Mouse (Mus musculus): ENCODE results near the gene AC129217.1.
"Not testable (repeated sequence)": the region's sequence is repeated elsewhere in the genome, so short reads cannot be mapped to it uniquely, and the experiment has no call there.

The AC129217.1 gene

DNA sequence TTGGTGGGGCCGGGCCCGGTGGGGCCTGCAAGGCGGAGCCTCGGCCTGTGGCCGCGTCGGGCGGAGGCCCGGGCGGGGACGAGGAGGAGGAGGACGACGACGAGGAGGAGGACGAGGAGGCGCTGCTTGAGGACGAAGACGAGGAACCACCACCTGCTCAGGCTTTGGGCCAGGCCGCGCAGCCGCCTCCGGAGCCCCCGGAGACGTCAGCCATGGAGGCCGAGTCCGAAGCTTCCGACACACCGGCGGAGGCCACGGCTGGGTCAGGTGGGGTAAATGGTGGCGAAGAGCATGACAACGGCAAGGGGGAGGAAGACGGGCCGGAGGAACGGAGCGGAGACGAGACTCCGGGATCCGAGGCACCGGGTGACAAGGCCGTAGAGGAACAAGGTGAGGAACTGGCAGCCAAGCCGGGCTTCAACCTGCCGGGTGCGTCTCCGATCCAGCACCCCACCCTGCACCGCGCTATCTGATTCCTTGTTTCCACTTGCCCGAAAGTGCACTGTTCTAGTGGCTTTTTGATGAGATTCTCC is 9.1 kb upstream of the AC129217.1 start:
- in situ Hi-C loops (cut with MboI; ENCODE audit: low pct_unique_long_range_greater_than_20kb in 1 of 2, low sequenced_read_pairs in 2 of 2, unreplicated experiment in 1 of 2), result no loop called here

DNA sequence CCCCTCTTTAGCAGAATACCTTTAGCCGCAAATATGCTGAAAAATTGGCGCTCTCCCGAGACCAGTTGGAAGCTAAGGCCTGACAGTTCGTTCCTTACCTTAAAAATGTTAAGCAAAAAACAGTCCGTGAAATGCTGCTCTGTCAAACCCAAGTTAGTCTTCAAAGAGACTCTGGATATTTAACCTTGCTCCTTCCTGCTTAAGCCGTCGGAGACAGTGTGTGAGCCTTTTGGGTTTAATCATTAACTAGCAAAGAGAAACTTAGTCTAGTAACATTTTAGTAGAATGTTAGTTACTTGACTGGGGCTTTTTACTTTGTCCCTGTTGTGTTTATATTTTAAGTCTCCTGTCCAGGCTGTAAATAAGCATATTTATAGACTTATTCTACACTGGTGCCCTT is 8.4 kb upstream of the AC129217.1 start:
- in situ Hi-C loops (cut with MboI; ENCODE audit: low pct_unique_long_range_greater_than_20kb in 1 of 2, low sequenced_read_pairs in 2 of 2, unreplicated experiment in 1 of 2), result no loop called here

DNA sequence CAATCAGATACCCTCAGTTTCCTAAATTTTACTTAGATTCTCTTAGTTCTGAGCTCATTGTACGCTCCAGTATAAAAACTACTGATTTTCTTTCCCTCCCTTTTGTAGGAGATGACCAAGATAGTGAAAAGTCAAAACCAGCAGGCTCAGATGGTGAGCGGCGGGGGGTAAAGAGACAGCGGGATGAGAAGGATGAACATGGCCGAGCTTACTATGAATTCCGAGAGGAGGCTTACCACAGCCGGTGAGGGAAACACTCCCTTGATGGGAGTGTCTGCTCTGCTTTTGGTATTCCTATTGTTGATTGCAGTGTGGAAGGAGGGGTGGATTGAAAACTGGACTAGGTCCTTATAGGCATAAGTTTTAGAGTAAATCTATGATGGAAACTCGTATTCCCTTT is 6.9 kb upstream of the AC129217.1 start:
- in situ Hi-C loops (cut with MboI; ENCODE audit: low pct_unique_long_range_greater_than_20kb in 1 of 2, low sequenced_read_pairs in 2 of 2, unreplicated experiment in 1 of 2), result no loop called here

DNA sequence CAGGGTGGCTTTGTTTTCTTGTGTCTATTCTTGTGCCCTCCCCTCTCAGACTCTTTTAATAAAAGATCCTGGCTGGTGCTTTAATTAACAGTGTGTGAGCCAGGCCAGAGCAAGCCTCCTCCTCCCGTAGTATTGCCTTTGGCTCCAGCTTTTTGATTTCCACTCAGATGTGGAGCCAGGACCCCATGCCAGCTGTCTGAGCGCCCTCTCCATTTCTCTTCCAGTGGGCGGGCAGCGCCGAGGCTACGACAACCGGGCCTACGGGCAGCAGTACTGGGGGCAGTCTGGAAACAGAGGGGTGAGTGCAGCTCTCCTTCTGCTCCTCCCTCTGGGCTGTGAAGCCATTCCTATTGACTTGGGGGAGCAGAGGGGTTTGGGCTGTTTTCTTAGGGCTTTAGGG is 1.1 kb downstream of the AC129217.1 start:
- in situ Hi-C loops (cut with MboI; ENCODE audit: low pct_unique_long_range_greater_than_20kb in 1 of 2, low sequenced_read_pairs in 2 of 2, unreplicated experiment in 1 of 2), result no loop called here

DNA sequence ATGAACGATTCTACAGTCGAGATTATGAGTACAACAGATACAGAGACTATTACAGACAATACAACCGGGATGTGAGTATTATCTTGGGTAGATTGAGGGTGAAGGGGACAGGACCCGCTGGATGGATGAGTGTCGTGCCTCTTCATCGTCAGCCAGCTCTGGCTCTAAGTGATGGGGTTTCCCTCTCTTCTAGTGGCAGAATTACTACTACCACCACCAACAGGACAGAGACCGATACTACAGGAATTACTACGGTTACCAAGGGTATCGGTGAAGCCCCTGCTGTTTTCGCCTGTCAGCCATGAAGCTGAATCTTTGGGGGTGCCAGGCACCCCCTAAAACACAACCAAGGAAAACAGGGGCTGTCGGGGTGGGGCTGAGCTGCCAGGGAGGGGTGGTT is 1.7 kb downstream of the AC129217.1 start:
- in situ Hi-C loops (cut with MboI; ENCODE audit: low pct_unique_long_range_greater_than_20kb in 1 of 2, low sequenced_read_pairs in 2 of 2, unreplicated experiment in 1 of 2), result no loop called here

DNA sequence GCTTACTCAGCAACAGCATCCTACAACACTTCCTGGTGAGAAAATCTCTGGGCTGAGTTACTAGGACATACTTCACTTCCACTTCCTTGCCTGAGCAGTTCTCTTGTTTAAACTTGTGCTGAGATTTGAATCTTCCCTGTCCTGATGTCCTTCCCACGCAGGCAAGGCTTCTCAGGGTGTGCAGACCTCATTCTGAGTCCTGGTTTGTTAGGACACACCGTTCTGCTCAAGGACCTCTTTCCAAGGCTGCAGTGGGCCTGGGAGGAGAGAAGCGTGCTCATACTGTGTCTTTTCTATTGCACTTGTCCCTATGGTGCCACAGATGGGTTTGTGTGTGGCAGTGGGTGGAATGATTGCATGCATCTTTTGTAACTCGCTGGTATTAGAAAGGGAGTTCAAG is 3.4 kb downstream of the AC129217.1 start:
- in situ Hi-C loops (cut with MboI; ENCODE audit: low pct_unique_long_range_greater_than_20kb in 1 of 2, low sequenced_read_pairs in 2 of 2, unreplicated experiment in 1 of 2), result no loop called here

DNA sequence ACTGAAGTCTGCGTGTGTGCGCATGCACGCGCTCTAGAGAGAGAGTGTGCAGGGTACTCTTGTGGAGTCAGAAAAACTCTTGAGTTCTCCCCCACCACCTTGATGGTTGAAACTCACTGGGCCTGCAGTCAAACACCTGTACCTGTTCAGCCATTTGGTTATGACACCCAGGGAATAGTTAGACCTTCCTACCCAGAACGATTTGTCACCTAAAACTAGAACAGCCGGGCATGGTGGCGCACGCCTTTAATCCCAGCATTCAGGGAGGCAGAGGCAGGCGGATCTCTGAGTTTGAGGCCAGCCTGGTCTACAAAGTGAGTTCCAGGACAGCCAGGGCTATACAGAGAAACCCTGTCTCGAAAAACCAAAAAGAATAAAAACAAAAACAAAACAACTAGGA is 6.8 kb downstream of the AC129217.1 start:
- in situ Hi-C loops (cut with MboI; ENCODE audit: low pct_unique_long_range_greater_than_20kb in 1 of 2, low sequenced_read_pairs in 2 of 2, unreplicated experiment in 1 of 2), result not testable (repeated sequence)

DNA sequence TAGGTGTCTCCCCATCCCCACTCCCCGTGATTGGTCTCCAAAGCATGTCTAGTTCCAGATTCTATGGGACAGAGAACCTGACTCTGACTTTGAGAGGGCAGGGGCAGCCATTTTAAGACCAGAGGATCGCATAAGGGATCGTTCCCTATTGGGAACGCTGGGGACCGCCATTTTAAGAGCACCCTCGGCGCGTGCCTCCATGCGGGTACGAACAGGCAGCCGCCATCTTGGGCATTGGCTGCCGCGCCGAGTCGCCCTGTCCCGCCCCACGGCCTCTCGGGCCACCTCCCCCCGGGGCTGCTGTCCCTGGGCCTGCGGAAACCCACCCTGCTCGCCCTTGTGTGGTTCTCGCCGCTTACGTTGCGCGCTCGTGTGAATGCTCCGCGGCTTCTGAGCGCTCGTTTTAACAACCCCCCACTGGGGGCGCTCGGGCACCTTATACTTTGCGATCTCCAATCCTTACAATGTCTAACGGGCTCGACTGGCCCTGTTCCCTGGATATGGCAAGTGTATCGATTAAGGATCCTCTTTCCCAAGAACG is 7.7 kb downstream of the AC129217.1 start, which contains the start of gene Bscl2:
Gene Bscl2 (plus strand): TSS at position 217 of the 541 bp plus-strand sequence.
- in situ Hi-C loops (cut with MboI; ENCODE audit: low pct_unique_long_range_greater_than_20kb in 1 of 2, low sequenced_read_pairs in 2 of 2, unreplicated experiment in 1 of 2), result no loop called here

DNA sequence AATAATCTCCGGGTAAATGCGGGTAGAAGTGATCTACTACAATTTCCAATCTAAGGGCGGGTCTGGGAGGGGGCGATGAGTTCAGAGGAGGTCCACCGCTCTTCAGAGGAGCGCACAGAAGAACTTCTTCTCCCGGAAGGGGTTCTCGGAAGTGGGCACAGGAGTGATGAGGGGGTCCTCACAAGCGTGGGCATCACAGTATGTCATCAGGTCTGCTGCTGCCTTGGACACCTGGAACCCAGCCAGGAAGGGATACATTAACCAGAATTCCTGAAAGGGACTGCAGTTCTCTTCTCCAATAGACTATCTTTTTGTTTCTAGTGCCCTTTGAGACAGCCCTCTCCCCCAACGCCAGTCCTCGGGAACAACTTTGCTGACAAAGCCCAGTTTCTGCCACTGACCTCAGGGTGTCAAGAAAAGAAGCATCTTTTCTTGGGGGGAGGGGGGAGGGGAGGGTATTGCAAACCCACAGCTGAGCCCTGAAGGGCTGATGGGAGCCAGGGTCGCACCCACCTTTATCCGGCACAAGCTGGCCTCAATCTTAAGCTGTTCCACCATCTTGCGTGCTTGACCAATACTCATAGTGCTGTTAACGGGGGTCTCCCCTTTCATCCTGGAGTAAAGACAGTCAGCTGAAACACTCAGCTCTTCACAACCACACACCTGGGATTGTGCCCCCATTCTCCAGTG is 8.6 kb downstream of the AC129217.1 start:
- in situ Hi-C loops (cut with MboI; ENCODE audit: low pct_unique_long_range_greater_than_20kb in 1 of 2, low sequenced_read_pairs in 2 of 2, unreplicated experiment in 1 of 2), result no loop called here

DNA sequence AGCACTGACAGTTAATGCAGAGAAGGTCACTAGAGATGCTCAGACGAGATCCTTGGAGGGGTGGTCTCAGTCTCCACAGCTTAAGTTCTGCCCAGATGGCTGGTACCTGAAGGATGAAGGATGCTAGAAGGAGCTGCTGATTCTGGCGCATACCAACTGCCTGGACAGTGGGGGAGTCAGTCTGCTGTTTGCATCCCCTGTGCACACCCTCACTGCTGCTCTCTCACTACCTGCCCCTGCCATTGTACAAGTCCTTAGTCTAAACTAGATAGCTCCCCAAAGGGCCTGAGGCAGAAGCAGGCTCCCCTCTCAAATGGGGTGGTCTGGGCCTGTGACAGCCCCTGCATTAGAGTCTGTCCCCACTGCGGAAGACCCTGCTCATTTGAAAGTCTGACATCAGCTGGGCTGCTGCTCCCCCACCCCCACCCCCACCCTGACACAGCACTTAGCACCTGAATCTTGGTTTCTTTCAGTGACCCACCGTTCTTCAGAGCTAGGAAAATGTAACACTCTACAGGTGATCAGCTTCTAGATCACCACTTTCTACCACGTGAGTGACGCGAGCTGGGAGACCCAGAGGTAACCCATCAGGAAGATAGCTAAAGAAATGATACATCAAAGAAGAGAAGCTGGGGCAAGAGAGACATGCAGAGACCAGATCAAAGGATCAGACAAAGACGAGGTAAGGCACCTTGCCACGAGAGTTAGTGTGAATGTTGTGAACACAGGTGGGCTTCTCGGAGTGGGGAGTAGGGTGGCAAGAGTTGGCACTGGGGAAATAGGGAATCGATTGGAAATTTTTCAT is 9.7 kb downstream of the AC129217.1 start, which contains the start of gene Gng3:
Gene Gng3 (minus strand): TSS at position 92 of the 805 bp plus-strand sequence.
- in situ Hi-C loops (cut with MboI; ENCODE audit: low pct_unique_long_range_greater_than_20kb in 1 of 2, low sequenced_read_pairs in 2 of 2, unreplicated experiment in 1 of 2), result no loop called here

DNA sequence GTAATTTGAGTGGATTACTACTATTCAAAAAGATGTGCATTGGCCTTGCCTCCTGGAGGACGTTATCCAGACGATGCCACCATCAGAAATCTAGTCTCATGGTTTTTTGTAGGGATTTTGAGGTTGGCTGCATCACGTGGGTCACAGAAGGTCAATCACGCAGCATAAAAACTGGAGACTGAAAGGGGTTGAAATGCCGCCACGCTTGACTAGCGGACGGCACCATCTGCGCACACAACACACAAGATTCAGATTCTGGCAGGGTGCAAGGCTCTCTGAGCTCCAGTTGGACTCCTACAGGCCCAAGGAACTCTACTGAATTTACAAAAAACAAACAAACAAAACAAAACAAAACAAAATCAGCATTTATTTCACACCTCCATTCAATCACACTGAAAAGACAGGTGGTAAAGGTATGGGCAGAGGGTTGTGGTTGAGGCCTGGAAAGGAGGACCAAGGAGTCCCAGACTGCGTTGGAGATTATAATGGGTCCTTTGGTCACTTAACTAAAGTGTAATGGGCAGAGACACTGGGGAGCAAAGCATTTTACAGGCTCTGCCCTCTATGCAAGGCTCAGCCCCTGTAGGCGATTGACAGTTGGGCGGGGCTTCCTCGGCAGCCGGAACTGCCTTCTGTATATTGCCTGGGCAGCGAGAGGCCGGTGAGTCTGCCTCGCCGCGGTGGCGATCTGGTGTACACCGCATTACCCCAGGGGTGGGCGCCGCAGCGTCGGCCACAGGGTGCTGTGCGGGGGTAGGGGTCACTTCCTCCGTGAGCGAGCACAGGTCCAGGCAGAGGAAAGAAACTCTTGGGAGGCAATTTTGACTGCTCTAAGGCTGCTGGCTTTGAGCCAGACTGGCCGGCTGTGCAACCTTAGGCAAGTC is 10.6 kb downstream of the AC129217.1 start:
- in situ Hi-C loops (cut with MboI; ENCODE audit: low pct_unique_long_range_greater_than_20kb in 1 of 2, low sequenced_read_pairs in 2 of 2, unreplicated experiment in 1 of 2), result no loop called here

DNA sequence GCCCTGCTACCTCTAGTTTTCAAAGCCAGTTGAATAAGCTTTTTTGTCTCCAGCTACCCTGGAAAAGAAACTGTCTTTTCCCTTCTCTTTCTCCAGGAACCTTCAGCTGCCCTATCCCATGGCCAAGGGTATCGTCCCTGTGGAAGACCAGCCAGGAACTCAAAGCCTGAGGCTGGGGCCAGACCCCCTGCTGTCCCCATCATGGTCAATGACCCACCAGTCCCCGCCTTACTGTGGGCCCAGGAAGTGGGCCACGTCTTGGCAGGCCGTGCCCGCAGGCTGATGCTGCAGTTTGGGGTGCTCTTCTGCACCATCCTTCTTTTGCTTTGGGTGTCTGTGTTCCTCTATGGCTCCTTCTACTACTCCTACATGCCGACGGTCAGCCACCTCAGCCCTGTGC is 11.4 kb downstream of the AC129217.1 start:
- in situ Hi-C loops (cut with MboI; ENCODE audit: low pct_unique_long_range_greater_than_20kb in 1 of 2, low sequenced_read_pairs in 2 of 2, unreplicated experiment in 1 of 2), result no loop called here

DNA sequence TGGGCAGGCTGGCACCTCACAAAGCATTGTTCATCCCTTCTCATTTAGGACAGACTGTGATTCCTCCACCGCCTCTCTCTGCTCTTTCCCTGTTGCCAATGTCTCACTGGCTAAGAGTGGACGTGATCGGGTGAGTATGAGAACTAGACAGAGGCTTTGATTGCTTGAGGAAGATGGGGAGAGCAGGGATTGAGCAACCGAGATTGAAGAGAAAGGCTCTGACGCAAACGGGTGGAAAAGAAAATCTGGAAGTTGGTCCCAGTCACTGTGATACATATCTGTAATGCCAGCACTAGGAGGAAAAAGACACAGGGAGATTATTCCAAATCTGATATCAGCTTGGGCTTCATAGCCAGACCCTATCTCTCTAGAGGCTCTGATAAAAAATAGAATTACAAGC is 13.4 kb downstream of the AC129217.1 start:
- in situ Hi-C loops (cut with MboI; ENCODE audit: low pct_unique_long_range_greater_than_20kb in 1 of 2, low sequenced_read_pairs in 2 of 2, unreplicated experiment in 1 of 2), result no loop called here

DNA sequence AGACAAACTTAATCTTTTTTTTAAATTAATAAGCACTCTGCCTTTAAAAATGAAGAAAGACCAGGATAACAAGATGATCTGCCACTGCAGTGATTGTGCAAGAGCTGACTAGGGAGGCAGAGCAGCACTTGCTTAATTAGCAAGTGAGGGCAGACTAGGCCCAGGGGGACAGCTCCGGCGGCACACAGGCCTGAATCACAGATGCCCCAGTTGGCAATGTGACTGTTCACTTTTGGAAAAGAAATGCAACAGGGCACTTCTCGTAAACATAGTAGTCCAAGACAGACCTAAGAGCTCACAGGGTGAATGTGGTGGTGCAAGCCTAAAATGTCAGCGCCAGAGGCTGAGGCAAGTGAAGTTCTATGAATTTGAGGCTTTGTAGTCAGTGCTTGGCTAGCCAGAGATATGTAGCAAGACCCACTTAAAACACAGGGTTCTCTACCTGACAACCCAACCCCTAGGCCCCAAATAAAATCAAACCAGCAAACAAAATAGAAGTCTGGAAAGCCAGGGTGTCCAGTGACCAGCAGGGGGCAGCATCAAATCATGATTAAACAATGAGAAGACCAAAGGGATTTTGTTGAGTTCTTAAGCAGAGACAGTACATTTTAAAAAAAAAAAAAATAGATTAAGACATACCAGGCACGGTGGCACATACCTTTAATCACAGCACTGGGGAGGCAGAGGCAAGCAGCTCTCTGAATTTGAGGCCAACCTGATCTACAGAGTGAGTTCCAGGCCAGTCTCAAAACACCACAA is 15.0 kb downstream of the AC129217.1 start:
- in situ Hi-C loops (cut with MboI; ENCODE audit: low pct_unique_long_range_greater_than_20kb in 1 of 2, low sequenced_read_pairs in 2 of 2, unreplicated experiment in 1 of 2), result no loop called here

DNA sequence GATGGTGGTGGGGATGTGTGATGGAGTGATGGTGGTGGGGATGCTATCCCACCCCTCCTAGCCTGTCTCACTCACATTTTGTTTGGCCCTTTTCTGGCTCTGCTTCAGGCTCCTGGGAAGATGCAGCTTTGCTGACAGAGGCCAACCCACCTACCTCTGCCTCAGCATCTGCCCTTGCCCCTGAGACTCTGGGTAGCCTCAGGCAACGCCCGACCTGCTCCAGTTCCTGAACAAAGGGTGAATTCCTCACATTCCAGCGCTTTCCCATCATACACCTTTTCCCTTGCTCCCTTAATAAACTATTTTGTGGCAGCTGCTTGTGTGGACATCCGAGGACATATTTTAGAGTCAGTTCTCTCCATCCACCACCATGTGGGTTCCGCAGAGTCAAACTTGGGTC is 18.8 kb downstream of the AC129217.1 start:
- in situ Hi-C loops (cut with MboI; ENCODE audit: low pct_unique_long_range_greater_than_20kb in 1 of 2, low sequenced_read_pairs in 2 of 2, unreplicated experiment in 1 of 2), result no loop called here

DNA sequence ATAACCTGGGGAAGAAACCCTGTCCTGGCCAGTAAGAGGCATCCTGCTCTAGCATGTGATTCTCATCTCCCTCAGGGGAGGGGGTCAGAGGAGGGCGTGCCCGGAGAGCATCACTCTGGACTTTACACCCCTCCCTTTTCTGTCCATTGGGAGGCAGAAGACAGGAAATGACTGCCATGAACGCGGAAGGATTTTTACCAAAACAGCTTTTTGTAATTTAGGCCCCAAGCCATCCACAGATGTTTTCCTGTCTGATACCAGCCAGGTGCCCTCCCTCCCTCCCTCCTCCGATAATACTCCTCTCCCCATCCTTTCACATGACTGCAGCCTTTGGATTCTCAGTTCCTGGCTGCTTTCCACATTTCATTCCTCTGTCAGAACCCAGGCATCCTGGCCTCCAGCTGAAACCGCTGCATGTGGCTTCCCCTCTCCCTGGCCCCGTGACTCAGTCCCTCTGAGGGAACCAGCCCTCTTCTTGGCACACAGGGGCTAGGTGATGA is 20.9 kb downstream of the AC129217.1 start, which contains the start of gene Lrrn4cl:
Gene Lrrn4cl (plus strand): TSS at position 367 of the 500 bp plus-strand sequence.
- in situ Hi-C loops (cut with MboI; ENCODE audit: low pct_unique_long_range_greater_than_20kb in 1 of 2, low sequenced_read_pairs in 2 of 2, unreplicated experiment in 1 of 2), result loop anchor here (5.0 to 25.0 kb wide), 2 partner anchors 262 to 987 kb away; partner anchors contain the start of gene Scgb2a2 (in 1 of the 2)

DNA sequence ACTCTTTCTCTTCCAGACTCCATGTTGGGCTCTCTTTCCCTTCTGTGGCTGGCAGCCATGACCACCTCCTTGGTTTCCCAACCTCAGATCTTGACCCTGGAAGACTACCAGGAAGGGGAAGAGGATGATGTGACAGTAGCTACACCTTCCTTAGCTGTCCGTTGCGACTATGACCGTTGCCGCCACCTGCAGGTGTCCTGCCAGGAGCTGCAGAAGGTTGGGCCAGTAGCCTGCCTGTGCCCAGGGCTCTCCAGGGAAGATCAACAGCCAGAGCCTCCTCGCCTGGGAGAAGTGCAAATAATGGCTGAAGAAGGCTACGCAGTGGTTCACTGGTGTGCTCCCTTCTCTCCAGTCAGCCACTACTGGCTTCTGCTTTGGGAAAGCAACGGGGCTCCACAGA is 22.1 kb downstream of the AC129217.1 start:
- in situ Hi-C loops (cut with MboI; ENCODE audit: low pct_unique_long_range_greater_than_20kb in 1 of 2, low sequenced_read_pairs in 2 of 2, unreplicated experiment in 1 of 2), result loop anchor here (5.0 to 25.0 kb wide), 2 partner anchors 261 to 986 kb away; partner anchors contain the start of gene Scgb2a2 (in 1 of the 2)

Measured in mouse embryonic stem cell (cell line).